8 mouse cellular contexts compared by ENCODE assay signal in genomic region chr7:103910047-103910446, GRCm38 (mm10). TPM values are rescaled to one million over a fixed set of nuclear protein-coding genes. Genes with fewer than 3 reads are reported as not detected.
DNase-seq lines count a peak whose midpoint lies in the region; ATAC-seq and TF ChIP-seq lines count a peak whose summit lies in the region.
"Had no signal": no experiment of that assay in that cellular context is flagged by ENCODE, and none has a peak within 500 bp of the region (broad histone marks: within the 10 kb centered on the region; RNA-seq: fewer than 3 reads in every experiment).

No protein-coding gene starts in this region.

- H3K27me3 ChIP-seq in lung, postnatal 0 days (replicated peaks; ENCODE audit: insufficient read depth, low read length): no peaks in the 10 kb centered on the region
- no peaks in the 10 kb centered on the region for H3K27me3 ChIP-seq in intestine, embryonic 16.5 days (replicated peaks; ENCODE audit: control insufficient read depth, insufficient read depth, low read length)

- 2% methylated on average over 3 of the region's 3 CpGs for WGBS in lung, postnatal 0 days
- 2% methylated on average over 3 of the region's 3 CpGs for WGBS in lung, adult 2 months
- 29% methylated on average over 3 of the region's 3 CpGs for WGBS in intestine, embryonic 16.5 days

- TF ChIP-seq POLR2A in lung, adult 2 months (IDR thresholded peaks at IDR 0.05; ENCODE audit: borderline replicate concordance, extremely low read depth, low read depth, low read length): no peak

- no peak overlapping the region for H3K9ac ChIP-seq in lung, postnatal 0 days (replicated peaks; ENCODE audit: low read depth)
- no peak overlapping the region for H3K9ac ChIP-seq in intestine, embryonic 16.5 days (ENCODE audit: low read depth, low read length)

- no peaks in the 10 kb centered on the region for H3K9me3 ChIP-seq in lung, postnatal 0 days (ENCODE audit: low read length)
- H3K9me3 ChIP-seq in intestine, embryonic 16.5 days (ENCODE audit: control insufficient read depth, low read length): no peaks in the 10 kb centered on the region

- peak; percentile 50 for ATAC-seq in lung, postnatal 0 days
- ATAC-seq in intestine, embryonic 16.5 days: peak; percentile 98
- ATAC-seq: forebrain, embryonic 16.5 days had no signal

- no peak overlapping the region for H3K4me2 ChIP-seq in lung, postnatal 0 days (replicated peaks; ENCODE audit: low read depth, low read length)
- H3K4me2 ChIP-seq in intestine, embryonic 16.5 days (ENCODE audit: low read depth, low read length): no peak overlapping the region

- H3K4me1 ChIP-seq in lung, postnatal 0 days (ENCODE audit: insufficient read depth, low read depth, low read length): no peaks in the 10 kb centered on the region
- H3K4me1 ChIP-seq in lung, adult 2 months (ENCODE audit: control insufficient read depth, insufficient read depth, low read length): no peaks in the 10 kb centered on the region
- no peaks in the 10 kb centered on the region for H3K4me1 ChIP-seq in intestine, embryonic 16.5 days (ENCODE audit: control insufficient read depth, insufficient read depth, low read length)

- no peak for TF ChIP-seq CTCF in lung, postnatal 0 days (IDR thresholded peaks at IDR 0.05)
- TF ChIP-seq CTCF in lung, adult 2 months (IDR thresholded peaks at IDR 0.05; ENCODE audit: insufficient read depth, low read length): no peak

- no peak overlapping the region for H3K27ac ChIP-seq in lung, postnatal 0 days (ENCODE audit: low read length)
- H3K27ac ChIP-seq in intestine, embryonic 16.5 days (ENCODE audit: low read length): no peak overlapping the region

- no peak overlapping the region for H3K4me3 ChIP-seq in lung, postnatal 0 days (ENCODE audit: low read depth, low read length)
- no peak overlapping the region for H3K4me3 ChIP-seq in lung, adult 2 months (replicated peaks; ENCODE audit: extremely low read depth, low read depth, low read length)
- H3K4me3 ChIP-seq in intestine, embryonic 16.5 days (ENCODE audit: low read length): no peak overlapping the region

- peak; percentile 6 for DNase-seq in lung, postnatal 0 days (ENCODE audit: low spot score)
- no peak for DNase-seq in lung, adult 2 months
- DNase-seq in embryo, embryonic 11.5 days (ENCODE audit: low read depth, low spot score): peak; percentile 8
- DNase-seq in spleen, postnatal 4 days (ENCODE audit: low spot score in 2 of 2): peak; percentile 54 to 62
- DNase-seq in cerebellum, postnatal 36 days: no peak
- no peak for DNase-seq in B cell, adult 2 months

- TF ChIP-seq EP300 in lung, postnatal 0 days (IDR thresholded peaks at IDR 0.05): no peak

- H3K36me3 ChIP-seq in lung, postnatal 0 days (ENCODE audit: insufficient read depth, low read length): no peaks in the 10 kb centered on the region
- H3K36me3 ChIP-seq in intestine, embryonic 16.5 days (ENCODE audit: control insufficient read depth, insufficient read depth, low read length): no peaks in the 10 kb centered on the region

RNA-seq across cellular contexts. Expression of gene Olfr65, which starts 6.8 kb away (rescaled TPM):
- 0.05 TPM in 1 of 2 replicates, not detected in the other for polyA plus RNA-seq in lung, postnatal 0 days (2015; fragmentation: Nextera tagmentation; extraction: Ambion mirVana)
- polyA plus RNA-seq in lung, adult 2 months (2012; rRNA removed): not detected in 2 replicates
- polyA plus RNA-seq in intestine, embryonic 16.5 days (2015; fragmentation: Nextera tagmentation; extraction: Ambion mirVana): not detected in 2 replicates
- polyA plus RNA-seq: forebrain, embryonic 16.5 days had no signal

RNA-seq across cellular contexts. Expression of gene Olfr64, which starts 15.8 kb away (rescaled TPM):
- polyA plus RNA-seq in lung, postnatal 0 days (2015; fragmentation: Nextera tagmentation; extraction: Ambion mirVana): not detected in 2 replicates
- not detected in 2 replicates for polyA plus RNA-seq in lung, adult 2 months (2012; rRNA removed)
- polyA plus RNA-seq in intestine, embryonic 16.5 days (2015; fragmentation: Nextera tagmentation; extraction: Ambion mirVana): not detected in 2 replicates
- polyA plus RNA-seq: forebrain, embryonic 16.5 days had no signal

RNA-seq across cellular contexts. Expression of gene Olfr631, which starts 18.6 kb away (rescaled TPM):
- not detected in 2 replicates for polyA plus RNA-seq in lung, postnatal 0 days (2015; fragmentation: Nextera tagmentation; extraction: Ambion mirVana)
- not detected in 2 replicates for polyA plus RNA-seq in lung, adult 2 months (2012; rRNA removed)
- not detected in 2 replicates for polyA plus RNA-seq in intestine, embryonic 16.5 days (2015; fragmentation: Nextera tagmentation; extraction: Ambion mirVana)
- polyA plus RNA-seq: forebrain, embryonic 16.5 days had no signal

RNA-seq across cellular contexts. Expression of gene Olfr66, which starts 24.0 kb away (rescaled TPM):
- not detected in 2 replicates for polyA plus RNA-seq in lung, postnatal 0 days (2015; fragmentation: Nextera tagmentation; extraction: Ambion mirVana)
- polyA plus RNA-seq in lung, adult 2 months (2012; rRNA removed): not detected in 2 replicates
- not detected in 2 replicates for polyA plus RNA-seq in intestine, embryonic 16.5 days (2015; fragmentation: Nextera tagmentation; extraction: Ambion mirVana)
- polyA plus RNA-seq: forebrain, embryonic 16.5 days had no signal

RNA-seq across cellular contexts. Expression of gene Olfr632, which starts 24.1 kb away (rescaled TPM):
- not detected in 2 replicates for polyA plus RNA-seq in lung, postnatal 0 days (2015; fragmentation: Nextera tagmentation; extraction: Ambion mirVana)
- not detected in 2 replicates for polyA plus RNA-seq in lung, adult 2 months (2012; rRNA removed)
- polyA plus RNA-seq in intestine, embryonic 16.5 days (2015; fragmentation: Nextera tagmentation; extraction: Ambion mirVana): not detected in 2 replicates
- polyA plus RNA-seq: forebrain, embryonic 16.5 days had no signal

Comparison
In these comparisons a context has a peak if more than half of its experiments do, and no peak if none do; other contexts are left out.
1. DNase-seq: peak in lung, postnatal 0 days (single experiment), embryo, embryonic 11.5 days (single experiment) and spleen, postnatal 4 days (2 of 2); none in lung, adult 2 months (single experiment), cerebellum, postnatal 36 days (0 of 2) and B cell, adult 2 months (0 of 2).